Mouse (Mus musculus) megakaryocyte progenitor cell, adult 5-6 weeks (primary cell): ENCODE measurements at regions not wholly inside any gene's neighbourhood (a gene's known extent, or its start where the extent isn't known, plus 50 kb on each side); places are given as distances from the start of the nearest gene placed in this dataset.

ENCODE experiments used
- ATAC-seq: replicated peaks from 2 replicates; pipeline ENCODE4 v1.8.0; 2016; ENCODE audit warnings: mild to moderate bottlenecking, moderate TSS enrichment, inconsistent platforms; ENCODE audit not compliant: poor library complexity

DNA sequence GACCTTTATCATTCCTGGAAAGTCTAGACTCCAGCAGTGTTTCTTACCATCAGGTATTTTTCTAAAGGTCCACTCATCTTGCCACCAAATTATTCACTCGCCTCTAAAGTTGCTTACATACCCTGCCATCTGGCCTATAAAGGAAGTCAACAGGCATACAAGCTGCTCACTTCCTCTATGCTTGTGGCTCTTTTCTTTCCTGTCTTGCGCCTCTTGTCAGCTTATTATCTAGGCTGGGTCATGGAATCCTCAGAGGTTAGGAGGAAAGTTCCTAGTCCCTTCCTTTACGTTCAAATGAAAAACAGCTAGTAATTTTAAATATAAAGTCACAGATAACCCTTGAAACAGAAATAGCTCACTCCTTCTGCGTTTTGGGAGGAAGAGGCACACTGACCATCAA lies 97.9 kb downstream of the Lipi start:
- peak; percentile 55; the same call in 1 of the 2 replicates for ATAC-seq

DNA sequence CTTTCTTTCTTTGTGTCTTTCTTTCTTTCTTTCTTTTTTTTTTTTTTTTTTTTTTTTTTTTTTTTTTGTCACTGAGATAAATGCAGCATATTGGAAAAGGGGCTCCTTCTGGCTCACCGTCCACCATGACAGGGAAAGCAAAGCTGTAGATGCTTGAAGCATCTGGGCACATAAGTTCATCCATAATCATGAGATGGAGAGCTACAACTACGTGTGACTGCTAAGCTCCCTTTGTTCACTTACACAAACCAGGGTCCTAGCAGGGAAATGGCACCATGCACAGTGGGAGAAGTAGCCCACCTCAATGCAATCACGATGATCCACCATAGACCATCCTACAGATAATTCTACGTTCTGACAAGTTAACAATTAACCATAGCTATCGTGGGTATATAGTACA lies 102.0 kb downstream of the Lipi start:
- ATAC-seq = no peak

GRCm38 (mm10) chr16:75465420-75465975 lies 120.4 kb downstream of the Lipi start:
- no peak for ATAC-seq

DNA sequence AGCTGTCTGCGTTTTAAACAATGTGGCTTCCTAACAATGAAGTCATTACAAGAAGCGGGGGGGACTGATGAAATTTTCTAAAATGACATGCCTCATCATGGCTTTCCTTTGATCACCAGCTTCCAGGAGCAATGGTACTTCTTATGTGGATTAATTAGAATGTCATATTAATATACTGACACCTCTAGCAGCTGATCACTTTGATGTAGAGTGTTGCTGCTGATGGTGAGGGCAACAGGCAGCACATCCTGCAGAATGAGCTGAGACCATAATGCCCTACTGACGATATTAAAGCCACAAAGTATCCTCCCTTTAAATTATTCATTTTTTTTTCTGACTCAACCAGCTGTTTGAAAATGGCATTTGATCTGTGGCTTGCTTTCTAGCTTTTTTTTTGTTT lies 123.7 kb downstream of the Lipi start:
- ATAC-seq = no peak

- ATAC-seq = no peak; the same call in 1 of the 2 replicates
Measured at GRCm38 (mm10) chr16:75446901-75447514, 138.9 kb downstream of the Lipi start.

GRCm38 (mm10) chr16:75439296-75439695 lies 146.6 kb downstream of the Lipi start:
- ATAC-seq = no peak

DNA sequence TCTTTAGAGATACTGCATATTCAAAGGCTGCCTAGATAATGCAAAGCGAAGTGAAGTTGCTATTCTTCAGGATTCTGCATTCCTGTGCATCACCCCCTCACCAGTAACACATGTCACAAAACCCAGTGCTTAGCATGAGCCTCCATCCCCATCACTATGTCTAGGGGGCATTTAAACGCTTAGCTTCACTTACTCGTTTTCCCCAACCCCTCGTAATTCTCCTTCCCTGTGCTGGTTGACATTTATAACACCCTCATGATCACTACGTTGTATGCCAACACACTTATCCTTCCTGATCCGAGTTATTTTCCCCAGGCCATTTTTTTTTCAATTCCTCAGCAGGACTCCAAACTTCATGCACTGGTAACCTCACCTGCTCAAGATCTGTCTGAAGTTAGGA lies 152.6 kb downstream of the Lipi start:
- ATAC-seq = no peak

- no peak for ATAC-seq
Measured at GRCm38 (mm10) chr16:75384526-75385222, 201.2 kb downstream of the Lipi start.

GRCm38 (mm10) chr16:75381191-75381590 lies 204.7 kb downstream of the Lipi start:
- peak; percentile 74 for ATAC-seq

- no peak for ATAC-seq
Measured at GRCm38 (mm10) chr16:75369700-75370099, 216.2 kb downstream of the Lipi start.

DNA sequence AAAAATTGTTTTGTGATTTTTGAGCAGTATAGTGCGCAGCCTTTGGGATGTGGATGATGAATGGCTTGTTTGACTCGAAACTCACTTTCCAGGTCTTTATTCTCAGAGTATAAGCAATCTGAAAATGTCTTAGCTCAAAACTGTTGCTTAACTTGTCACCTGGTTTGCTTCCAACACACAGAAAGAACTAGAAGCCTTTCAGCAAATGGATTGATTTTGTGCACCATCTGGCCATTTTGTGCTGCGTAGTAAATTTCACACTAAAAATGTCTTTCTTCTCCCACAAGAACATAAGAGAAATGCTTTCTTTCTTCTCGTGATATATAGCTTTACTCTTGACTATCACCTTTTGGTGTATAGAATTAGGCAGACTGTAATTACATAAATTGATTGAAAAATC lies 219.1 kb downstream of the Lipi start:
- ATAC-seq = no peak

- ATAC-seq = no peak
Measured at GRCm38 (mm10) chr16:75365361-75365994, 220.4 kb downstream of the Lipi start.

GRCm38 (mm10) chr16:75362095-75362494 lies 223.8 kb downstream of the Lipi start:
- ATAC-seq = peak; percentile 95

DNA sequence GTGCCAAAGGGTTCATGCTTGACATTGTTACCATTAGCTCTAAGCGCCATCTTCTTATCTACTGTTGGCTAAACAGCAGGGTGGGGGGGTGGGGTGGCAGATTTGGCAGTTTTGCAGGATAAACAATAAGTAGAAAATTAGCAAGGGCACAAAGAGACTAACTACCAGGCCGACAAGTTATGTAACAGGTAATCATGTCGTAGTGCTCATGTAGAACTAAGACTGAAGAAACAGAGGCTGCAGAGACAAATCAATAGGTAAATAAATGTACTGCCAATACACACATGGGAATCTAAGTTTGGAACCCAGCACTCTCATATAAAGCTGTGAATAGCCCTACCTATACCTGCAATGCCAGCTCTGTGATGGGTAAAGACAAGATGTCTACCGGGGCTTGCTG lies 225.1 kb downstream of the Lipi start:
- ATAC-seq = no peak

GRCm38 (mm10) chr16:75353394-75353793 lies 232.5 kb downstream of the Lipi start:
- ATAC-seq = peak; percentile 92

- ATAC-seq = peak; percentile 23
Measured at GRCm38 (mm10) chr16:75344201-75344927, 241.5 kb downstream of the Lipi start.

GRCm38 (mm10) chr16:75343028-75343901 lies 242.6 kb downstream of the Lipi start:
- ATAC-seq = peak; percentile 82

DNA sequence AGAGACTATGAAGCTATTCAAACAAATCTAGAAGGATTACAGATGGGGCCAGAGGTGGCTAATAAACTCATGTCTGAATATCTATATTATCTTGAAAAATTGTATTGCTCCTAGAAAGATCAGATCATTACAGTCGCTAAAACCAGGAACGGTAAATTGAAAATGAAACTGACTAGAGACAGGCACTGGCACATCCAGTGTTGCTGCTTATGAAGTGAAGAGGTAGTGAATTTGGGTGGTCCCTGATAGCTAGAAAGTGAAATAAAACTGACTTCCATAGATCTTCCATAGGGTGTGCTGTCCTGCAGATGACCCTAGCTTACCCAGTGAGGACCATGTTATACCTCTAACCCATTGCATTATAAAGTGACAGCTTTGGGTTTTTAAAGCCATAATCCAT lies 251.6 kb downstream of the Lipi start:
- peak; percentile 70 for ATAC-seq

GRCm38 (mm10) chr16:75333750-75334149 lies 252.1 kb downstream of the Lipi start:
- ATAC-seq = peak; percentile 56

DNA sequence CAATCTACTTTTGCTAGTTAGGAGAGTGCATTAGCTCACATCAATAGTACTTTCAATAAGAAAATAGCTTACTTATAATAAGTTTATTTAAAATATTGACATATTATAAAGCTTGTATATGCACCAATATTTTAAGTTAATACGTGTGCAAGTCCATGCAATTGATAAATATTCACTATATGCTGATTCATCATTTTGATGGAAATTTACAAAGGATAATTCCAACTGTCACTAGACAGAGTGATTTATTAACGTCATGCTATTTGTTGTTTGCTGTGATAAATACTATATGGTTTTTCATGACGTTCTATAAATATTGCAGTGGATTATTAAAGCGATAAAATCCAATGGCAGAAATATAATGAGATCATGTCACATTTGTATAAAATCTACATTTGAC lies 253.0 kb downstream of the Lipi start:
- ATAC-seq = no peak
